Mouse (Mus musculus) intestine, embryonic 15.5 days (tissue): ENCODE results near the gene Bmpr1b. TPM values are rescaled to one million over a fixed set of nuclear protein-coding genes. Genes with fewer than 3 reads are reported as not detected.

Experiments
- ATAC-seq: fragments of 200-750 bp; cut with Nextera tagmentation; 2 replicates; pipeline ENCODE4 v1.8.0; 2017; ENCODE audit warnings: moderate TSS enrichment, moderate library complexity
- H3K27ac ChIP-seq: fragments of 300-500 bp; sonication (generic); 2 replicates; pipeline ENCODE4 v1.5.1; 2015; ENCODE audit warnings: mild to moderate bottlenecking, inconsistent platforms
- H3K27me3 ChIP-seq: fragments of 300-500 bp; sonication (generic); replicated peaks from 2 replicates; pipeline ENCODE4 v1.6.1; 2015; ENCODE audit warnings: inconsistent platforms
- H3K36me3 ChIP-seq: fragments of 300-500 bp; sonication (generic); 2 replicates; pipeline ENCODE4 v1.6.1; 2015; ENCODE audit warnings: inconsistent platforms
- H3K4me1 ChIP-seq: fragments of 300-500 bp; sonication (generic); replicated peaks from 2 replicates; pipeline ENCODE4 v1.6.1; 2015; ENCODE audit warnings: inconsistent platforms
- H3K4me2 ChIP-seq: fragments of 300-500 bp; sonication (generic); replicated peaks from 2 replicates; pipeline ENCODE4 v1.6.1; 2015; ENCODE audit warnings: mild to moderate bottlenecking, inconsistent platforms
- H3K4me3 ChIP-seq: fragments of 300-500 bp; sonication (generic); replicated peaks from 2 replicates; pipeline ENCODE4 v1.5.1; 2015; ENCODE audit warnings: inconsistent platforms
- H3K9ac ChIP-seq: fragments of 300-500 bp; sonication (generic); 2 replicates; pipeline ENCODE4 v1.6.1; 2015; ENCODE audit warnings: inconsistent platforms
- H3K9me3 ChIP-seq: fragments of 300-500 bp; sonication (generic); 2 replicates; pipeline ENCODE4 v1.6.1; 2016; ENCODE audit warnings: inconsistent platforms
- WGBS: fragments of 180-500 bp; shearing (Covaris S2); methylation state at CpG from one replicate; pipeline ENCODE4 v1.1.7; 2015; 5-methylcytosine and 5-hydroxymethylcytosine counted together
- polyA plus RNA-seq: library from polyadenylated mRNA; unstranded; fragments of >200 nt; fragmentation: Nextera tagmentation; extraction: Ambion mirVana; gene quantifications from 2 replicates; pipeline ENCODE4 v1.2.1, GENCODE M21; 2015

Gene Bmpr1b
- polyA plus RNA-seq, 1 experiment from 2014 or later = 1.3 TPM

- no peaks in the 10 kb centered on the region for H3K27me3 ChIP-seq
- H3K9me3 ChIP-seq = no peaks in the 10 kb centered on the region
- no peaks in the 10 kb centered on the region for H3K36me3 ChIP-seq
- no peaks in the 10 kb centered on the region for H3K4me1 ChIP-seq
- WGBS = 65% methylated on average over 4 of the region's 4 CpGs
- no peak overlapping the region for H3K4me2 ChIP-seq
- H3K9ac ChIP-seq = no peak overlapping the region
- no peak overlapping the region for H3K27ac ChIP-seq
- H3K4me3 ChIP-seq = no peak overlapping the region
- no peak for ATAC-seq
Measured at GRCm38 (mm10) chr3:141887476-141888274, 281.6 kb downstream of the Bmpr1b start.

GRCm38 (mm10) chr3:141884190-141884589, 285.0 kb downstream of the Bmpr1b start:
- Histone ChIP-seq H3K9me3 (no peaks in the 10 kb centered on the region), H3K36me3 (no peaks in the 10 kb centered on the region), H3K9ac (no peak overlapping the region), H3K4me3 (no peak overlapping the region), H3K4me2 (no peak overlapping the region), H3K27ac (no peak overlapping the region), H3K4me1 (no peaks in the 10 kb centered on the region), H3K27me3 (no peaks in the 10 kb centered on the region)
- WGBS = 93% methylated on average over 5 of the region's 5 CpGs
- ATAC-seq = no peak

- Histone ChIP-seq H3K4me2 (no peak overlapping the region), H3K36me3 (no peaks in the 10 kb centered on the region), H3K4me3 (no peak overlapping the region), H3K27ac (no peak overlapping the region), H3K27me3 (no peaks in the 10 kb centered on the region), H3K9ac (no peak overlapping the region), H3K4me1 (no peaks in the 10 kb centered on the region), H3K9me3 (no peaks in the 10 kb centered on the region)
- no peak for ATAC-seq
- WGBS = 83% methylated on average over 2 of the region's 2 CpGs
Measured at GRCm38 (mm10) chr3:141882496-141882895, 286.7 kb downstream of the Bmpr1b start.

GRCm38 (mm10) chr3:141872337-141873042, 296.7 kb downstream of the Bmpr1b start:
- Histone ChIP-seq H3K4me2 (no peak overlapping the region), H3K27me3 (no peaks in the 10 kb centered on the region), H3K36me3 (no peaks in the 10 kb centered on the region), H3K9me3 (no peaks in the 10 kb centered on the region), H3K9ac (no peak overlapping the region), H3K27ac (no peak overlapping the region), H3K4me3 (no peak overlapping the region), H3K4me1 (no peaks in the 10 kb centered on the region)
- no peak for ATAC-seq
- WGBS = 73% methylated on average over 10 of the region's 10 CpGs

- Histone ChIP-seq H3K4me1 (no peaks in the 10 kb centered on the region), H3K4me3 (no peak overlapping the region), H3K4me2 (no peak overlapping the region), H3K9ac (no peak overlapping the region), H3K9me3 (no peaks in the 10 kb centered on the region), H3K27ac (no peak overlapping the region), H3K27me3 (no peaks in the 10 kb centered on the region), H3K36me3 (no peaks in the 10 kb centered on the region)
- ATAC-seq = no peak
- 77% methylated on average over 3 of the region's 3 CpGs for WGBS
Measured at GRCm38 (mm10) chr3:141871805-141872204, 297.4 kb downstream of the Bmpr1b start.

GRCm38 (mm10) chr3:141862816-141863461, 306.3 kb downstream of the Bmpr1b start:
- no peaks in the 10 kb centered on the region for H3K4me1 ChIP-seq
- H3K36me3 ChIP-seq = no peaks in the 10 kb centered on the region
- H3K27ac ChIP-seq = no peak overlapping the region
- peak overlapping the region; percentile 43 for H3K4me2 ChIP-seq
- H3K9ac ChIP-seq = no peak overlapping the region
- ATAC-seq = peak; percentile 77
- H3K27me3 ChIP-seq = no peaks in the 10 kb centered on the region
- no peak overlapping the region for H3K4me3 ChIP-seq
- 18% methylated on average over 13 of the region's 13 CpGs for WGBS
- H3K9me3 ChIP-seq = no peaks in the 10 kb centered on the region

- Histone ChIP-seq H3K27ac (no peak overlapping the region), H3K9ac (no peak overlapping the region), H3K4me2 (no peak overlapping the region), H3K27me3 (no peaks in the 10 kb centered on the region), H3K9me3 (no peaks in the 10 kb centered on the region), H3K36me3 (no peaks in the 10 kb centered on the region), H3K4me3 (no peak overlapping the region), H3K4me1 (no peaks in the 10 kb centered on the region)
- ATAC-seq = no peak
- 73% methylated on average over 8 of the region's 8 CpGs for WGBS
Measured at GRCm38 (mm10) chr3:141857123-141857522, 312.1 kb downstream of the Bmpr1b start.

- Histone ChIP-seq H3K4me3 (no peak overlapping the region), H3K27me3 (no peaks in the 10 kb centered on the region), H3K27ac (no peak overlapping the region), H3K9me3 (no peaks in the 10 kb centered on the region), H3K4me1 (no peaks in the 10 kb centered on the region), H3K4me2 (no peak overlapping the region), H3K36me3 (no peaks in the 10 kb centered on the region), H3K9ac (no peak overlapping the region)
- no peak for ATAC-seq
- WGBS = 77% methylated on average over 4 of the region's 4 CpGs
Measured at GRCm38 (mm10) chr3:141854339-141854738, 314.9 kb downstream of the Bmpr1b start.

- 82% methylated on average over 7 of the region's 7 CpGs for WGBS
- H3K27me3 ChIP-seq = no peaks in the 10 kb centered on the region
- no peak overlapping the region for H3K4me3 ChIP-seq
- H3K9me3 ChIP-seq = no peaks in the 10 kb centered on the region
- H3K36me3 ChIP-seq = no peaks in the 10 kb centered on the region
- no peak for ATAC-seq
- H3K4me1 ChIP-seq = no peaks in the 10 kb centered on the region
- no peak overlapping the region for H3K4me2 ChIP-seq
- H3K9ac ChIP-seq = no peak overlapping the region
- H3K27ac ChIP-seq = no peak overlapping the region
Measured at GRCm38 (mm10) chr3:141850141-141850540, 319.1 kb downstream of the Bmpr1b start.

GRCm38 (mm10) chr3:141849206-141849605, 320.0 kb downstream of the Bmpr1b start:
- no peak for ATAC-seq
- no peaks in the 10 kb centered on the region for H3K36me3 ChIP-seq
- H3K9ac ChIP-seq = no peak overlapping the region
- no peak overlapping the region for H3K4me3 ChIP-seq
- no peaks in the 10 kb centered on the region for H3K4me1 ChIP-seq
- H3K9me3 ChIP-seq = no peaks in the 10 kb centered on the region
- 74% methylated on average over 1 of the region's 1 CpGs for WGBS
- H3K4me2 ChIP-seq = no peak overlapping the region
- H3K27me3 ChIP-seq = no peaks in the 10 kb centered on the region
- no peak overlapping the region for H3K27ac ChIP-seq

- WGBS = 44% methylated on average over 7 of the region's 7 CpGs
- Histone ChIP-seq H3K36me3 (no peaks in the 10 kb centered on the region), H3K4me2 (no peak overlapping the region), H3K27ac (no peak overlapping the region), H3K4me1 (no peaks in the 10 kb centered on the region), H3K9me3 (no peaks in the 10 kb centered on the region), H3K9ac (no peak overlapping the region), H3K4me3 (no peak overlapping the region), H3K27me3 (no peaks in the 10 kb centered on the region)
- ATAC-seq = no peak
Measured at GRCm38 (mm10) chr3:141838864-141839263, 330.4 kb downstream of the Bmpr1b start.

GRCm38 (mm10) chr3:141831135-141831534, 338.1 kb downstream of the Bmpr1b start:
- Histone ChIP-seq H3K27me3 (no peaks in the 10 kb centered on the region), H3K4me3 (no peak overlapping the region), H3K4me1 (no peaks in the 10 kb centered on the region), H3K9ac (no peak overlapping the region), H3K27ac (no peak overlapping the region), H3K9me3 (no peaks in the 10 kb centered on the region), H3K36me3 (no peaks in the 10 kb centered on the region), H3K4me2 (no peak overlapping the region)
- 28% methylated on average over 3 of the region's 3 CpGs for WGBS
- no peak for ATAC-seq
